Mouse (Mus musculus) midbrain, embryonic 15.5 days (tissue): ENCODE measurements at regions not wholly inside any gene's neighbourhood (a gene's known extent, or its start where the extent isn't known, plus 50 kb on each side); places are given as distances from the start of the nearest gene placed in this dataset.

ENCODE experiments used
- ATAC-seq: fragments of 200-750 bp; cut with Nextera tagmentation; replicated peaks from 2 replicates; pipeline ENCODE4 v1.8.0; 2017; ENCODE audit warnings: moderate TSS enrichment
- H3K27ac ChIP-seq: fragments of 300-500 bp; sonication (generic); 2 replicates; pipeline ENCODE4 v1.5.1; 2015; ENCODE audit warnings: mild to moderate bottlenecking, inconsistent platforms
- H3K27me3 ChIP-seq: fragments of 300-500 bp; sonication (generic); replicated peaks from 2 replicates; pipeline ENCODE4 v1.6.1; 2015; ENCODE audit warnings: inconsistent platforms
- H3K36me3 ChIP-seq: fragments of 300-500 bp; sonication (generic); replicated peaks from 2 replicates; pipeline ENCODE4 v1.6.1; 2015; ENCODE audit warnings: inconsistent platforms
- H3K4me1 ChIP-seq: fragments of 300-500 bp; sonication (generic); 2 replicates; pipeline ENCODE4 v1.6.1; 2015; ENCODE audit warnings: inconsistent platforms
- H3K4me2 ChIP-seq: fragments of 300-500 bp; sonication (generic); 2 replicates; pipeline ENCODE4 v1.6.1; 2015; ENCODE audit warnings: inconsistent platforms, mild to moderate bottlenecking, moderate library complexity
- H3K4me3 ChIP-seq: fragments of 300-500 bp; sonication (generic); 2 replicates; pipeline ENCODE4 v1.5.1; 2015; ENCODE audit warnings: mild to moderate bottlenecking, inconsistent platforms
- H3K9ac ChIP-seq: fragments of 300-500 bp; sonication (generic); 2 replicates; pipeline ENCODE4 v1.6.1; 2015; ENCODE audit warnings: mild to moderate bottlenecking, inconsistent platforms
- H3K9me3 ChIP-seq: fragments of 300-500 bp; sonication (generic); 2 replicates; pipeline ENCODE4 v1.6.1; 2016; ENCODE audit warnings: inconsistent platforms
- WGBS: fragments of 180-500 bp; shearing (Covaris S2); methylation state at CpG from one replicate; pipeline ENCODE4 v1.1.7; 2015; ENCODE audit warnings: mixed read lengths; 5-methylcytosine and 5-hydroxymethylcytosine counted together

GRCm38 (mm10) chr15:52899822-52900221 lies 984.9 kb upstream of the Gm7489 start:
- no peak overlapping the region for H3K4me3 ChIP-seq
- no peaks in the 10 kb centered on the region for H3K27me3 ChIP-seq
- H3K27ac ChIP-seq = no peak overlapping the region
- no peaks in the 10 kb centered on the region for H3K9me3 ChIP-seq
- H3K4me1 ChIP-seq = no peaks in the 10 kb centered on the region
- H3K4me2 ChIP-seq = no peak overlapping the region
- WGBS = 74% methylated on average over 3 of the region's 3 CpGs
- H3K36me3 ChIP-seq = no peaks in the 10 kb centered on the region
- no peak for ATAC-seq
- H3K9ac ChIP-seq = no peak overlapping the region

- Histone ChIP-seq H3K9me3 (no peaks in the 10 kb centered on the region), H3K27ac (no peak overlapping the region), H3K27me3 (no peaks in the 10 kb centered on the region), H3K4me3 (no peak overlapping the region), H3K4me2 (no peak overlapping the region), H3K9ac (no peak overlapping the region), H3K36me3 (no peaks in the 10 kb centered on the region), H3K4me1 (no peaks in the 10 kb centered on the region)
- ATAC-seq = no peak
- 84% methylated on average over 3 of the region's 3 CpGs for WGBS
These were observed 979.5 kb upstream of the Gm7489 start for GRCm38 (mm10) chr15:52905231-52905630.

- no peak overlapping the region for H3K9ac ChIP-seq
- no peak overlapping the region for H3K4me3 ChIP-seq
- no peak overlapping the region for H3K27ac ChIP-seq
- H3K9me3 ChIP-seq = 0 out of 2 replicates have a peak, but pooled peaks cover 4% of the 10 kb centered on the region
- H3K4me1 ChIP-seq = no peaks in the 10 kb centered on the region
- H3K27me3 ChIP-seq = no peaks in the 10 kb centered on the region
- no peak overlapping the region for H3K4me2 ChIP-seq
- H3K36me3 ChIP-seq = no peaks in the 10 kb centered on the region
- 56% methylated on average over 1 of the region's 1 CpGs for whole genome bisulfite sequencing
- ATAC-seq = no peak
These were observed 977.5 kb upstream of the Gm7489 start for GRCm38 (mm10) chr15:52907217-52907616.

GRCm38 (mm10) chr15:52922277-52922676 lies 962.4 kb upstream of the Gm7489 start:
- Histone ChIP-seq H3K4me1 (no peaks in the 10 kb centered on the region), H3K4me2 (no peak overlapping the region), H3K27ac (no peak overlapping the region), H3K27me3 (no peaks in the 10 kb centered on the region), H3K9me3 (0 out of 2 replicates have a peak, but pooled peaks cover 6% of the 10 kb centered on the region), H3K36me3 (no peaks in the 10 kb centered on the region), H3K9ac (no peak overlapping the region), H3K4me3 (no peak overlapping the region)
- WGBS = 78% methylated on average over 1 of the region's 1 CpGs
- ATAC-seq = no peak

- no peaks in the 10 kb centered on the region for H3K4me1 ChIP-seq
- no peak for ATAC-seq
- no peak overlapping the region for H3K27ac ChIP-seq
- H3K27me3 ChIP-seq = no peaks in the 10 kb centered on the region
- H3K36me3 ChIP-seq = no peaks in the 10 kb centered on the region
- no peak overlapping the region for H3K4me3 ChIP-seq
- no peaks in the 10 kb centered on the region for H3K9me3 ChIP-seq
- 88% methylated on average over 3 of the region's 3 CpGs for WGBS
- no peak overlapping the region for H3K4me2 ChIP-seq
- H3K9ac ChIP-seq = no peak overlapping the region
These were observed 956.3 kb upstream of the Gm7489 start for GRCm38 (mm10) chr15:52928408-52928807.

- WGBS = 80% methylated on average over 2 of the region's 2 CpGs
- no peak for ATAC-seq
- Histone ChIP-seq H3K4me1 (no peaks in the 10 kb centered on the region), H3K36me3 (no peaks in the 10 kb centered on the region), H3K9ac (no peak overlapping the region), H3K27me3 (no peaks in the 10 kb centered on the region), H3K4me3 (no peak overlapping the region), H3K9me3 (no peaks in the 10 kb centered on the region), H3K4me2 (no peak overlapping the region), H3K27ac (no peak overlapping the region)
These were observed 947.6 kb upstream of the Gm7489 start for GRCm38 (mm10) chr15:52937138-52937537.

- ATAC-seq = no peak
These were observed 940.1 kb upstream of the Gm7489 start for GRCm38 (mm10) chr15:52944592-52944991.

GRCm38 (mm10) chr15:52948196-52948595 lies 936.5 kb upstream of the Gm7489 start:
- ATAC-seq = no peak
- H3K36me3 ChIP-seq = no peaks in the 10 kb centered on the region
- no peak overlapping the region for H3K4me3 ChIP-seq
- no peak overlapping the region for H3K27ac ChIP-seq
- H3K4me1 ChIP-seq = no peaks in the 10 kb centered on the region
- no peak overlapping the region for H3K4me2 ChIP-seq
- H3K9me3 ChIP-seq = no peaks in the 10 kb centered on the region
- no peak overlapping the region for H3K9ac ChIP-seq
- 95% methylated on average over 4 of the region's 4 CpGs for WGBS
- H3K27me3 ChIP-seq = no peaks in the 10 kb centered on the region

More at GRCm38 (mm10) chr15:52944592-52944991, 940.1 kb upstream of the Gm7489 start:
- Histone ChIP-seq H3K36me3 (no peaks in the 10 kb centered on the region), H3K4me2 (no peak overlapping the region), H3K4me1 (no peaks in the 10 kb centered on the region), H3K27ac (no peak overlapping the region), H3K9me3 (no peaks in the 10 kb centered on the region), H3K27me3 (no peaks in the 10 kb centered on the region), H3K9ac (no peak overlapping the region), H3K4me3 (no peak overlapping the region)
- WGBS = 87% methylated on average over 4 of the region's 4 CpGs

GRCm38 (mm10) chr15:52953480-52953879 lies 931.2 kb upstream of the Gm7489 start:
- 54% methylated on average over 1 of the region's 1 CpGs for WGBS
- Histone ChIP-seq H3K4me3 (no peak overlapping the region), H3K9ac (no peak overlapping the region), H3K4me2 (no peak overlapping the region), H3K4me1 (no peaks in the 10 kb centered on the region), H3K27me3 (no peaks in the 10 kb centered on the region), H3K9me3 (no peaks in the 10 kb centered on the region), H3K36me3 (no peaks in the 10 kb centered on the region), H3K27ac (no peak overlapping the region)
- no peak for ATAC-seq

- no peak for ATAC-seq
- Histone ChIP-seq H3K9me3 (no peaks in the 10 kb centered on the region), H3K4me1 (no peaks in the 10 kb centered on the region), H3K4me3 (no peak overlapping the region), H3K4me2 (no peak overlapping the region), H3K9ac (no peak overlapping the region), H3K27ac (no peak overlapping the region), H3K27me3 (no peaks in the 10 kb centered on the region), H3K36me3 (no peaks in the 10 kb centered on the region)
- WGBS = 88% methylated on average over 7 of the region's 7 CpGs
These were observed 929.8 kb upstream of the Gm7489 start for GRCm38 (mm10) chr15:52954715-52955593.

- ATAC-seq = no peak
These were observed 925.0 kb upstream of the Gm7489 start for GRCm38 (mm10) chr15:52959711-52960110.

GRCm38 (mm10) chr15:52961491-52961890 lies 923.2 kb upstream of the Gm7489 start:
- no peak overlapping the region for H3K9ac ChIP-seq
- ATAC-seq = no peak
- no peak overlapping the region for H3K4me3 ChIP-seq
- no peak overlapping the region for H3K4me2 ChIP-seq
- H3K4me1 ChIP-seq = no peaks in the 10 kb centered on the region; the same call in 1 of the 2 replicates
- WGBS = 74% methylated on average over 3 of the region's 3 CpGs
- H3K9me3 ChIP-seq = no peaks in the 10 kb centered on the region
- H3K36me3 ChIP-seq = no peaks in the 10 kb centered on the region
- no peak overlapping the region for H3K27ac ChIP-seq
- H3K27me3 ChIP-seq = no peaks in the 10 kb centered on the region

More at GRCm38 (mm10) chr15:52959711-52960110, 925.0 kb upstream of the Gm7489 start:
- H3K36me3 ChIP-seq = no peaks in the 10 kb centered on the region
- 91% methylated on average over 2 of the region's 2 CpGs for WGBS
- no peaks in the 10 kb centered on the region for H3K9me3 ChIP-seq
- H3K27ac ChIP-seq = no peak overlapping the region
- H3K27me3 ChIP-seq = no peaks in the 10 kb centered on the region
- no peak overlapping the region for H3K4me3 ChIP-seq
- H3K4me1 ChIP-seq = no peaks in the 10 kb centered on the region; the same call in 1 of the 2 replicates
- no peak overlapping the region for H3K9ac ChIP-seq
- H3K4me2 ChIP-seq = no peak overlapping the region

GRCm38 (mm10) chr15:52963918-52964317 lies 920.8 kb upstream of the Gm7489 start:
- H3K27ac ChIP-seq = no peak overlapping the region
- no peak overlapping the region for H3K9ac ChIP-seq
- H3K27me3 ChIP-seq = no peaks in the 10 kb centered on the region
- WGBS = 11% methylated on average over 2 of the region's 2 CpGs
- H3K4me1 ChIP-seq = no peaks in the 10 kb centered on the region; the same call in 1 of the 2 replicates
- ATAC-seq = peak; percentile 42; the same call in 1 of the 2 replicates
- H3K4me3 ChIP-seq = no peak overlapping the region
- H3K4me2 ChIP-seq = no peak overlapping the region
- no peaks in the 10 kb centered on the region for H3K36me3 ChIP-seq
- H3K9me3 ChIP-seq = no peaks in the 10 kb centered on the region
